Mouse (Mus musculus) kidney, postnatal 10 days (tissue): ENCODE measurements around the gene Mgmt.

Experiments used
- DNase-seq: peaks from one replicate; pipeline ENCODE4 v3.0.0; 2021; ENCODE audit warnings: mixed read lengths

The Mgmt gene

DNA sequence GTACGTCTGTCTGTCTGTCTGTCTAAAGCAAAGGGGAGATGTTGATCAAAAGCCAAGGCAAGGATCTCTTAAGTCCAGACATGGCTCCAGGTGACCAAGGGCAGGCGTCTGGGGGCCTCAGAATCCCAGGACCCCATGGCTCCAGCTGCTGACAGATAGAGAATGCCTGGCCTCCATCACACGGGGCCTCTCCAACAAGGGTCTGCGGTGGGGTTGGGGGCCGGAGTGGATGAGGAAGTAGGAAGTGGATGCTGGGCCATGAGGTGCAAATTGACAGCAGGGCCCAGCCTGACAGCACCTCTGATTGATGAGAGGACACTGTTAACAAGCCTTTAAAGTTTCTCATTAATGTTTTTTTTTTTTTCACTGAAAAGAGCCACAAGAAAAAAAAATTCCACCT, 237.5 kb downstream of the Mgmt start:
- no peak for DNase-seq

DNA sequence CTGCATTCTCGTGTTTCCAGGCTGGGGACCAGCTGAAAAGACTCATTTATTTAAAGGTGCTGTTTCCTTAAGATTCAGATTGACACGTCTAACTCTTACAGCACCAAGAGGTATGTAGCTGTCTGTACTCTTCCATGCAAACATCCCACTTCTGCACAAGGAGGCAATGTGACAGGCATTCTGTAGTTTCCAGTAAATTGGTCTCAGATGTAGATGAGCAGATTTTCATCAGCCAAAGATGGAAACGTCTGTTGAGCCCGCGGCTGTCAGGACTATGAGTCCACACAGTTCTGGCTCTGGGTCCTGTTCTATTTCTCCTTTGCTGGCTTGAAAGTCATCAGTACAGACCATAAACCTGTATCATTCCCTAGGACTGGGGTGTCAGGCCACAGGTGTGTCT, 243.7 kb downstream of the Mgmt start:
- no peak for DNase-seq

DNA sequence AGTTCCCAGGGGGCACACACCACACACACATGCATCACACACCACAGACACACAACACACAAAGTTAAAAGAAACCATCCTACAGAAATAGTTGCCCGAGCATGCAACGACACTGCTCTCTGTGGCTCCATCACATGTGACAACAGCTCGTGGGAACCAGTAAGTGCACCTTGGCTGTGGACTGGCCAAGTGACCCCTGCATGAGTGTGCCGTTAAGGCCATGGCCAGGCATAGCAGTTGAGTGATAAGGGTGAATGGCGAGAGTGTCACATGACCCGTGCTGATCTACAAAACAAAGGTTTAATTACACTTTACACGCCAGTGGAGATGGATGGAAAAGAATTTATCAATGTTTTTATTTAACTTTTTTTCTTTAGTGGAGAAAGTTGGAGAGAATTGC, 245.9 kb downstream of the Mgmt start:
- no peak for DNase-seq

DNA sequence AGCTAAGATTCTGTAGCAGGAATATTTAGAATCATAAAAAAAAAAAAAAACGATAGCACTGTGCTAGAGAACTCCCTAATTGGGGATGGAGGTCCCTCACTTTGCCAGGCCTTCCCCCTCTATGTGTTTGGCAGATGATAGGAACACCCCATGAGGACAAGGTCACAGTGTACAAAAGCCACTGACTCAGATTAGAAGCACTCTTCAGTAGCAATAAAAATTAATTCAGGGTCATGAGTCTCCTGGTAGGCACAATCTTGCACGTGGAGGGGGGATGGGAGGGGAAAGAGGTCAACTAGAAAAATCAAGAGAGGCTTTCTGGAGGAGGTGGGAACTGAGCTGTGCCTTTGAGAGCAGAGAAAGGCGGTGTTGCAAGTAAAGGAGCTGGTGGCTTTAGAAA, 247.0 kb downstream of the Mgmt start:
- DNase-seq, result no peak

DNA sequence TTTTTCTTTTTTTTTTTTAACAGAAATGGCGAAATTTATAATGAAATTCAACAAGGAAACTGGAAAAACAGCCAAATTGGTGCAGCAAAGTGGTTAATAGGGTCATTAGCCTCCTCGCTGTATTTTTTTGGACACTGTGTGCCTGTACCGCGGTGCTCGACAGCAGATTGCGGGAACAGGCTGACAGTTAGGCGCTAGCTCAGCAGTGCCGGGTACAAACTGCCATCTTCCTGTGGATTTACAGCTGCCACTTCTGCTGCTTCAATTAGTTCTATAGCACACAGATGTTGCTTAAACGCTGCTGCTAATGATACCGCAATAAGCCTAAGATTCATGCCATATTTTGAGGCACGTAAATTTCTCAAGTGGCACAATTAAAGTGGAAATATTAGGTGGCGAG, 252.7 kb downstream of the Mgmt start:
- no peak for DNase-seq

DNA sequence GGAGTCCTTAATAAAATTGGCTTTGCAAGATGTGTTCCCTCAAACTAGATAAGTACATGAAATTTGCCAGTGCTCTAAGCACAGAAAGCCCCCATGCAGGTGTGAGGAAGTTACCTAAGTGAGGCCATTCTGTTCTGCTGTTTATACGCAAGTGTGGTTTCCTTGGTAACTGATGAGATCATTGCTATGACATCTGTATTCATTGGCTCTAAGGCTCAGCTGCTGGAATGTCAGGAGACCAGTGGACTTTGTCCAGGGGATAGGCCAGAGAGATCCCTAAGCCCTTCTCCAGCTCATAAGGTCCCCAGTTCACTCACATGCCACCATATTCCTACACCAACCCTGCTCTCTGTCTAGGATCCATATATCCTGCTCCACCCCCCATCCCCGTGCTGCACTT, 257.4 kb downstream of the Mgmt start:
- no peak for DNase-seq

DNA sequence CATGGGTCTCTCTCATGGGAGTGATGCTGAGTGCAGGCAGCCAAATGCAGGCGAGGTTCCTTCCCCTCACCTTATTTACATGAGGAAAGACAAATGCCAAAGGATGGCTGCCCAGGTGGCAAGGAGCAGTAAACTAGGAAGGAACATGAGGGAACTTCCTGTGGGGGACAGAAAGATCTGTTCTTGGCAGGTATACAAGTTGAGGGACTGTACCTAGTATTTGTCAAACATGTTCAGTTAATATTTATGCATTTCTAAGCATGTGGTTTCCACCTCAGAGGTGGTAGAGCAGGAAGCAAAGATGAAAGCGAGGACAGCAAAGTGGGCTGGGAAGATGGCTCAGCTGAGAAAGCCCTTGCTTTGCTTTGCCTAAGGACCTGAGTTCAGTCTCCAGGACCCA, 260.2 kb downstream of the Mgmt start:
- DNase-seq, result no peak

DNA sequence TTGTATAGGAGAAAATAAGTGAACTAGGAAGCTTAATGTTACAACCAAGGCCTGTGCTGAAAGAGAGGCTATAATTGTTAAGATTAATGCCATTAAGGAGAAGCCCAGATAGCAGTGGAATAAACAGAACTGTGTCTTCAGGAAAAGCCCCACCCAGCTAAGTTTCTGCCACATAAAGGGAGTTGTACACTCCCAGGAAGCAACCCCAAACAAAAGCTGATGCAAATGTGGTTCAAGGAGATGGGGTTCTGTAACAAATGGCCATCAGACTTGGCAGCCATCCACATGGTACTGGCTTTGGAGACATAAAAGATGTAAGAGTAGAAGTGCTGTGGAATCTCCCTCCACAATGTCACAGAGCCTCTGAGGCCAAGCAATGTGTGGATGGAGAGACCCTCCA, 264.7 kb downstream of the Mgmt start:
- no peak for DNase-seq

DNA sequence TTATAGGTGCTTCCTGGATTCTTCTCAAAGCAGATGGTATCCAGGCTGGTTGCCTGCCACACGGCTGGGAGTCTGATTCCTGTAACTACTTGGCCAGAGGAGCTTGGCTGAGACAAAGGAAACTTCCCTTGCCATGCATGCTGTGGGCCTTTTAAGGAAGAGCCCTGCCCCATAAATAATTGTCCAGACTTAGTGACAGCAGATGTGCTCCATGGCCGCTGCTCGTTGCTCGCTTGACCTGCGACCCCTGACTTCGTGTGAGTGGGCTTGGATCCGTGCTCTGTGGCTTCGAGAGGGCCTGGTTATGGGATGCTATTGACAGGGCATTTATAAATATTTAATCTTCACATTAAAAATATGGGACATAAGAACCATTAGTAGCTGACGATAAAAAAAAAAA, 277.9 kb downstream of the Mgmt start:
- no peak for DNase-seq
